Mouse (Mus musculus) lung, postnatal 0 days (tissue): Measurements from ENCODE around the gene Calu.

Experiments used
- CTCF ChIP-seq: IDR thresholded peaks from 2 replicates; pipeline ENCODE4 v1.5.1; 2016; ENCODE audit warnings: antibody characterized with exemption, mild to moderate bottlenecking
- EP300 ChIP-seq: IDR thresholded peaks from 2 replicates; pipeline ENCODE4 v1.6.1; 2016; ENCODE audit warnings: antibody characterized with exemption, mild to moderate bottlenecking, control low read depth

GRCm38 (mm10) chr6:29388052-29388518, 40.2 kb downstream of the Calu start, which contains the start of gene Opn1sw:
- TF ChIP-seq CTCF (no peak), EP300 (no peak)
